Mouse (Mus musculus): ENCODE results near the gene Il9r. TPM values are rescaled to one million over a fixed set of nuclear protein-coding genes. Genes with fewer than 3 reads are reported as not detected.
A peak's percentile ranks its signal among the peaks of the same experiment; 100 is the strongest.

The Il9r gene
- not detected for total RNA-seq (2021)
- long read RNA-seq, experiment 1 = 0 reads
- long read RNA-seq, experiment 2 = 0 reads

GRCm38 (mm10) chr11:32200075-32200601, at the start of gene Il9r:
Gene Il9r (minus strand): TSS chr11:32200279.
- H3K4me3 ChIP-seq = no peak within 1 kb of the TSS
- intact Hi-C loops (cut with DNase I) = no loop called here
- no peak within 1 kb of the TSS for H3K27ac ChIP-seq
- no peak for TF ChIP-seq CTCF (IDR thresholded peaks at IDR 0.05)
- no peak for DNase-seq (ENCODE audit: extremely low spot score in 1 of 2, low spot score in 2 of 2)

- Histone ChIP-seq H3K4me3 (no peak overlapping the region), H3K27ac (no peak overlapping the region)
- intact Hi-C loops (cut with DNase I) = no loop called here
- TF ChIP-seq CTCF (IDR thresholded peaks at IDR 0.05) = no peak
- no peak for DNase-seq (ENCODE audit: extremely low spot score in 1 of 2, low spot score in 2 of 2)
Observed at GRCm38 (mm10) chr11:32248350-32248749, 48.3 kb upstream of the Il9r start.

GRCm38 (mm10) chr11:32247068-32247467, 47.0 kb upstream of the Il9r start:
- Histone ChIP-seq H3K27ac (no peak overlapping the region), H3K4me3 (no peak overlapping the region)
- DNase-seq (ENCODE audit: extremely low spot score in 1 of 2, low spot score in 2 of 2) = no peak
- TF ChIP-seq CTCF (IDR thresholded peaks at IDR 0.05) = peak; percentile 37
- intact Hi-C loops (cut with DNase I) = no loop called here

GRCm38 (mm10) chr11:32245614-32246013, 45.5 kb upstream of the Il9r start:
- intact Hi-C loops (cut with DNase I) = no loop called here
- no peak for TF ChIP-seq CTCF (IDR thresholded peaks at IDR 0.05)
- no peak overlapping the region for H3K4me3 ChIP-seq
- no peak for DNase-seq (ENCODE audit: extremely low spot score in 1 of 2, low spot score in 2 of 2)
- H3K27ac ChIP-seq = peak overlapping the region; percentile 68

GRCm38 (mm10) chr11:32244617-32245016, 44.5 kb upstream of the Il9r start:
- TF ChIP-seq CTCF (IDR thresholded peaks at IDR 0.05) = no peak
- peak overlapping the region; percentile 68 for H3K27ac ChIP-seq
- intact Hi-C loops (cut with DNase I) = no loop called here
- no peak for DNase-seq (ENCODE audit: extremely low spot score in 1 of 2, low spot score in 2 of 2)
- no peak overlapping the region for H3K4me3 ChIP-seq

GRCm38 (mm10) chr11:32244064-32244463, 44.0 kb upstream of the Il9r start:
- peak overlapping the region; percentile 68 for H3K27ac ChIP-seq
- no peak overlapping the region for H3K4me3 ChIP-seq
- intact Hi-C loops (cut with DNase I) = no loop called here
- no peak for TF ChIP-seq CTCF (IDR thresholded peaks at IDR 0.05)
- no peak for DNase-seq (ENCODE audit: extremely low spot score in 1 of 2, low spot score in 2 of 2)

GRCm38 (mm10) chr11:32243205-32243955, 43.3 kb upstream of the Il9r start:
- no peak overlapping the region for H3K4me3 ChIP-seq
- DNase-seq (ENCODE audit: extremely low spot score in 1 of 2, low spot score in 2 of 2) = no peak
- no peak for TF ChIP-seq CTCF (IDR thresholded peaks at IDR 0.05)
- intact Hi-C loops (cut with DNase I) = no loop called here
- peak overlapping the region; percentile 68 for H3K27ac ChIP-seq

GRCm38 (mm10) chr11:32242209-32242608, 42.1 kb upstream of the Il9r start:
- no peak for TF ChIP-seq CTCF (IDR thresholded peaks at IDR 0.05)
- DNase-seq (ENCODE audit: extremely low spot score in 1 of 2, low spot score in 2 of 2) = no peak
- H3K27ac ChIP-seq = peak overlapping the region; percentile 68; the same call in 1 of the 2 replicates
- no peak overlapping the region for H3K4me3 ChIP-seq
- intact Hi-C loops (cut with DNase I) = no loop called here

- TF ChIP-seq CTCF (IDR thresholded peaks at IDR 0.05) = no peak
- Histone ChIP-seq H3K4me3 (no peak overlapping the region), H3K27ac (no peak overlapping the region)
- no peak for DNase-seq (ENCODE audit: extremely low spot score in 1 of 2, low spot score in 2 of 2)
- intact Hi-C loops (cut with DNase I) = no loop called here
Observed at GRCm38 (mm10) chr11:32241391-32241790, 41.3 kb upstream of the Il9r start.

- peak overlapping the region; percentile 81 for H3K27ac ChIP-seq
- H3K4me3 ChIP-seq = no peak overlapping the region
- TF ChIP-seq CTCF (IDR thresholded peaks at IDR 0.05) = no peak; the same call in none of the 2 replicates
- intact Hi-C loops (cut with DNase I) = loop anchor here (1.0 kb wide), 2 partner anchors 21 to 56 kb away; no protein-coding TSS in a partner anchor
- peak; percentile 72 to 77 for DNase-seq (ENCODE audit: extremely low spot score in 1 of 2, low spot score in 2 of 2)
Observed at GRCm38 (mm10) chr11:32238093-32238860, 38.2 kb upstream of the Il9r start.

- H3K27ac ChIP-seq = peak overlapping the region; percentile 81; the same call in 1 of the 2 replicates
- intact Hi-C loops (cut with DNase I) = no loop called here
- TF ChIP-seq CTCF (IDR thresholded peaks at IDR 0.05) = no peak
- no peak overlapping the region for H3K4me3 ChIP-seq
- DNase-seq (ENCODE audit: extremely low spot score in 1 of 2, low spot score in 2 of 2) = no peak
Observed at GRCm38 (mm10) chr11:32237411-32237795, 37.3 kb upstream of the Il9r start.

Data from left cerebral cortex, adult 2 months (tissue).